Mouse (Mus musculus) thymus, postnatal 4 days (tissue): ENCODE data around the gene Gm49416.

Experiments used
- DNase-seq: peaks from one replicate; pipeline ENCODE4 v3.0.0; 2021

Gm49416 gene

GRCm38 (mm10) chr19:8921741-8922140 is 33.0 kb downstream of the Gm49416 start:
- no peak for DNase-seq

GRCm38 (mm10) chr19:8926766-8927165 is 38.0 kb downstream of the Gm49416 start:
- no peak for DNase-seq

- DNase-seq: no peak
Observed at GRCm38 (mm10) chr19:8927891-8928525, 39.3 kb downstream of the Gm49416 start.

- DNase-seq: no peak
Observed at GRCm38 (mm10) chr19:8928689-8929223, 40.0 kb downstream of the Gm49416 start.

GRCm38 (mm10) chr19:8929224-8930088 is 40.7 kb downstream of the Gm49416 start, which contains the start of the genes Rom1 and Eml3:
Gene Rom1, minus strand, starts transcription at chr19:8929356.
Gene Eml3, plus strand, starts transcription at chr19:8929552.
- peak; percentile 96 for DNase-seq

GRCm38 (mm10) chr19:8930117-8930516 is 41.4 kb downstream of the Gm49416 start:
- no peak for DNase-seq

GRCm38 (mm10) chr19:8930771-8931170 is 42.0 kb downstream of the Gm49416 start:
- DNase-seq: no peak

GRCm38 (mm10) chr19:8936736-8937135 is 48.0 kb downstream of the Gm49416 start:
- DNase-seq: no peak

GRCm38 (mm10) chr19:8940526-8941133 is 51.9 kb downstream of the Gm49416 start:
- no peak for DNase-seq

GRCm38 (mm10) chr19:8941136-8941514 is 52.4 kb downstream of the Gm49416 start:
- DNase-seq: peak; percentile 42

- peak; percentile 99 for DNase-seq
Observed at GRCm38 (mm10) chr19:8941515-8942217, 52.9 kb downstream of the Gm49416 start, which contains the start of gene Mta2. Gene Mta2, plus strand, starts transcription at chr19:8941875.

- no peak for DNase-seq
Observed at GRCm38 (mm10) chr19:8942276-8942964, 53.7 kb downstream of the Gm49416 start.

- DNase-seq: no peak
Observed at GRCm38 (mm10) chr19:8943047-8943446, 54.3 kb downstream of the Gm49416 start.

GRCm38 (mm10) chr19:8944062-8944461 is 55.3 kb downstream of the Gm49416 start:
- DNase-seq: no peak

GRCm38 (mm10) chr19:8944750-8945149 is 56.0 kb downstream of the Gm49416 start:
- peak; percentile 78 for DNase-seq
